Mouse (Mus musculus): ENCODE measurements around the gene Map1s.
A peak's percentile ranks its signal among the peaks of the same experiment; 100 is the strongest.

Gene Map1s

DNA sequence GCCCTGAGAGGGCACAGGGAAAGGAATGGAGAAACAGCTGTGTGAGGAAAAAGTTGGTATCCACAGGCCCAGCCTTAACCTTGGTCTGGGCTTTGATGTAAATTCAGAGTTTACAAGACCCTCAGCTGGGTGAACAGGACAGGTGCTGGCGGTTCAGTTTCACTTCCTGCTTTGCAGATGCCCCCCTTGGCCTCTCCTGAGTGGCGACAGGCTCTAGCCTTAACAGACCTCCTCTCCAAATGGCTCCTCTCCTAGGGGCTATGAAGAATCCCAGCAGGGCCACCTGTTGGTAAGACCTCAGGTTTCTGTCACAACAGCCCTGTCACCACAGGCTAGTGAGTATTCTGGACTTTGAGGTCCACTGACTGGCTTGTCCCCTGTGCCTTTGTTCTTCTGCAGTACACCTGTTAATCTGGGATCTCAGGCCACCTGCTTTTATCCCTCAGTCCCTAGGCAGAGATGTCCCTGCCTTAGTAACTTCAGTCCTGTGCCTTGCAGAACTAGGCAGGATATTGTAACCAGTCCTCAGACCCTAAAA is 7.0 kb upstream of the Map1s start:
- no peak for DNase-seq (ENCODE audit: low read depth)

- no peak for DNase-seq (ENCODE audit: low read depth)
Measured at GRCm38 (mm10) chr8:70899226-70899625, 6.5 kb upstream of the Map1s start.

GRCm38 (mm10) chr8:70900872-70901387 is 4.8 kb upstream of the Map1s start:
- no peak for DNase-seq (ENCODE audit: low read depth)

DNA sequence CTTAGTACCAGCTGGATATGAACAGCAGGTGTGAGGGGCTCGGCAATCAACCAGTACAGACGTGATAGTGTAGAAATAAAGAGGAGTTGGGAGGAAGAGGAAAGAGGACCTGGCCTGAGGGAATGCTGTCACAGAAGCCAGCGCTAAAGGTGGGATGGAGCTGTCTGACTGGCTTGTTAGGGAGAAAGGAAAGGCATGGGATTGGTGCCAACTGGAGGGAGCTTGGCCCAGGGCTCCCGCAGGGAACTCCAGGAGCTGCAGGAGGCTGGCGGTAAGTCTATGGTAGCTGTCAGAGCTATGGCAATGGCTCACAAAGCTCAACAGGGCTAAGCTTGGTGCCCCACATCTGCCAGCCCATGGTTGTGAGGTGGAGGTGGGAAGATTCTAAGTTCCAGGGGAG is 3.5 kb upstream of the Map1s start:
- DNase-seq (ENCODE audit: low read depth): no peak

- DNase-seq (ENCODE audit: low read depth): no peak
Measured at GRCm38 (mm10) chr8:70903112-70903511, 2.6 kb upstream of the Map1s start.

- DNase-seq (ENCODE audit: low read depth): no peak
Measured at GRCm38 (mm10) chr8:70903582-70903981, 2.1 kb upstream of the Map1s start.

- DNase-seq (ENCODE audit: low read depth): no peak
Measured at GRCm38 (mm10) chr8:70904532-70904931, 1.2 kb upstream of the Map1s start.

DNA sequence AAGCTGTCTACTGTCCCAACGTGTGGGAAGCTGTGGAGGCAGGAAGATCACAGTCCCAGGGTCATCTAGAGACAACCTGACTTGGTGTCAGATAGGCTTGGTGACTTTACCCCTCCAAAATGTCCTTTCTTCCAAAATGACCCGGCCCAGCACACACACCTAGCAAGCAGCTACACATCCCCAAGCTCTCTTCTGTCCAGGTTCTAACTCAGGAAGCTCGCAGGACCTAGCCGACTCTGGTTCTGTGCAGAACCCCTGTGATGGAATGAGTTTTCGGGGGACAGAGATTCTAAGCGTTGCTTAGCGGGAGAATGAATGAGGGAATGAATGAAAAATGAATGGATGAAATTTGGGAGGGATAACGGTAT is 285 bp upstream of the Map1s start:
- DNase-seq (ENCODE audit: low read depth): no peak

DNA sequence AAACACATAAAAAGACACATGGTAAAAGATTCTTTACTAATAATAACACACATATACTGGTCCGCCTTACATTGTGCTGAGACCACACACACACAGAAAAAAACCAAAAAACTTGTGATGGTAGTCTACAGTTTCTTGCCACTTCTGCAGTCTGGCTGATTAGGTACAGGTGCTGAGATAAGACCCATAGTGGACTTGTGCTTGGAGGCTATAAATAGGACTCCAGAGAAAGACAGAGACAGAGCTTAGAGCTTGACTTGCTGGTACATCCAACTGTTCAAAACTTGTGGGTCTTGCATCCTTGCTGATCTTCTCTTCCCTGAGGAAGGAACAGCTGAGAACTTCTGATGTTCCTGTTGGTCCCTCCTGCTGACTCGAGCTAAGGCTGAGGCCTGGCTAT is 1.8 kb downstream of the Map1s start:
- no peak for DNase-seq (ENCODE audit: low read depth)

GRCm38 (mm10) chr8:70911596-70911995 is 5.9 kb downstream of the Map1s start:
- no peak for DNase-seq (ENCODE audit: low read depth)

DNA sequence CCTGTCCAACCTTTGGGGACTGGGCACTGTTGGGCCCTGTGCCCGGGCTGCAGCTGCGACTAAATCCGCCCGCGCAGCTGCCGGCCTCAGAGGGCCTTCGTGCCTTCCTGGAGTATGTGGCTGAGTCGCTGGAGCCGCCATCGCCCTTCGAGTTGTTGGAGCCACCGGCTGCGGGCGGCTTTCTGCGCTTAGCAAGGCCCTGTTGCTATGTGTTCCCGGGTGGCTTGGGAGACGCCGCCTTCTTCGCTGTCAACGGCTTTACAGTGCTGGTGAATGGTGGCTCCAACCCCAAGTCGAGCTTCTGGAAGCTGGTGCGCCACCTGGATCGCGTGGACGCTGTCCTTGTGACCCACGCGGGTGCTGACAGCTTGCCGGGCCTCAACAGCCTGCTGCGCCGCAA is 7.2 kb downstream of the Map1s start:
- no peak for DNase-seq (ENCODE audit: low read depth)

DNA sequence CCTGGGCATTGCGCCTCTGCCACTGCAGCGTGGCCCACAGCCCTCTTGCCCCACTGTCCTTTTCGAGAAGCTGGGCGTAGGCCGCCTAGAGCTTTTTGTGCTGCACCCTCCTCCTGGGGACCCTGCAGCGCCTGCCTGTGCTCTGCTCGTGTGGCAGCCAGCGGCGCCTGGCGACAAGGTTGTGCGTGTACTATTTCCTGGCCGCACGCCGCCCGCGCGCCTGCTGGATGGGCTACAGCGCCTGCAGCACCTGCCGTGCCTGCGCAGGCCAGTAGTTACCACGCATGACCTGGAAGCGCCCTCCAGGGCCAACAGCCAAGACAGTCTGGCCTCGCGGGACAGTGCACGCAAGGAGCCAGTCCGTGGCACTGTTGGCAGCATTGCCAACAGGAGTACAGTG is 7.8 kb downstream of the Map1s start:
- no peak for DNase-seq (ENCODE audit: low read depth)

- DNase-seq (ENCODE audit: low read depth): no peak
Measured at GRCm38 (mm10) chr8:70914704-70915103, 9.0 kb downstream of the Map1s start.

DNA sequence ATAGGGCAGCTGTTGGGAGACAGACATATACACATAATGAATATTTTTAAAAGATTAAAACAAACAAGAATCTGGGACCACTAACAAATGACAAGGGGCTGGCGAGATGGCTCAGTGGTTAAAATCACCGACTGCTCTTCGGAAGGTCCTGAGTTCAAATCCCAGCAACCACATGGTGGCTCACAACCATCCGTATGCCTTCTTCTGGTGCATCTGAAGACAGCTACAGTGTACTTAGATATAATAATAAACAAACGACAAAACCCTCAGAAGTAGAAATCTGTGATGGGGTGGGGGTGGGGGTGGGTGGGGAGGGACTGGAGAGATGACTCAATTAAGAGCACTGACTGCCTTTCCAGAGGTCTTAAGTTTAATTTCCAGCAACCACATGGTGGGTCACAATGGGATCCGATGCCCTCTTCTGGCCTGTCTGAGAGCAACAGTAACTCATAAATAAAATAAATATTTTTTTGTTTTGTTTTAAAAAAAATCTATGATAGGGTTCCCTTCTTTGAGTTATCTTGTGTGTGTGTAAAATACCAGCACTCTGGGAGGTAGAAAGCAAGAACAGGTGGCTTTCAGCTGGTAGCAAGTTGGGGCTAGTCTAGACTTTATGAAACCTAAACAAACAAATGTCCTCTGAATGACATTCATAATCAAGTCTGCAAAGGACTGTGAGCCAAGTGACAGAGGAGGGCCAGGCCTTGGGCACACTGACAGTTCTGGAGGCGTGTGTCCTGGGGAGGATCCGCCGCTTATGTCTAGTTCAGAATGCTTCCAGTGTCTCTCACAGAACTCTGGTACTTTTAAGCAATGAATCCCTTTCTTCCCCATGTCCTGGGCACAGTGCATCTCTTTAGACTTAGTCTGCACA is 14.6 kb downstream of the Map1s start:
- DNase-seq (ENCODE audit: low read depth): no peak

DNA sequence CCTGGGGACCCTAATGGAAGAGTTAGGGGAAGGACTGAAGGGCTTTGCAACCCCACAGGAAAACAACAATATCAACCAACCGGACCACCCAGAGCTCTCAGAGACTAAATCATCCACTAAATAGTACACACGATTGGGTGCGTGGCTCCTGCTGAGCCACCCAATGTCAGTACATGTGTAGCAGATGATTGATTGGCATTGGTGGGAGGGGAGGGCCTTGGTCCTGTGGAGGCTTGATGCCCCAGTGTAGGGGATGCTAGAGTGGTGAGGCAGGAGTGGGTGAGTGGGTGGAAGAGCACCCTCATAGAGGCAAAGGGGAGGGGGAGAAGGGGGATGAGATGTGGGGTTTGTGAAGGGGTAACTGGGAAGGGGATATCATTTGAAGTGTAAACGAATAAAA is 18.4 kb downstream of the Map1s start:
- no peak for DNase-seq (ENCODE audit: low read depth)

DNA sequence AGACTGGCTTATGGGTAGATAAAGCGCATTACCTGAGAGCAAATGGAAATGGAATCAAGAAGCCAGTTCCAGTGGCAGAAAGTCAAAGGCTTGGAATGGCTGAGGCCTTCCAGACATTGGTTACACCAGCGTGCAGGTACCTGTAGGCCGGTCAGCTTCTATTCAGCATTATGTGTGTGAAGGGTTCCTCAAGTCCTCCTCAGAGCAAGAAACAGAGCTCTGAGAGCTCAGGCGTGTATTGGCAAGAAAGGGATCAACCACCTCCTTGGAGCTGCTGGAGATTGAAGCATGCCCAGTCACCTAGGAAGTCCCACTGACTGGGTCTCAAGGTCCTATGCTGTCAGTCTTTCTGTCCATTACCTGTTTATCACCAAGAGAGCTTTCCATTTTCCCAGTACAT is 20.0 kb downstream of the Map1s start:
- DNase-seq (ENCODE audit: low read depth): no peak

DNA sequence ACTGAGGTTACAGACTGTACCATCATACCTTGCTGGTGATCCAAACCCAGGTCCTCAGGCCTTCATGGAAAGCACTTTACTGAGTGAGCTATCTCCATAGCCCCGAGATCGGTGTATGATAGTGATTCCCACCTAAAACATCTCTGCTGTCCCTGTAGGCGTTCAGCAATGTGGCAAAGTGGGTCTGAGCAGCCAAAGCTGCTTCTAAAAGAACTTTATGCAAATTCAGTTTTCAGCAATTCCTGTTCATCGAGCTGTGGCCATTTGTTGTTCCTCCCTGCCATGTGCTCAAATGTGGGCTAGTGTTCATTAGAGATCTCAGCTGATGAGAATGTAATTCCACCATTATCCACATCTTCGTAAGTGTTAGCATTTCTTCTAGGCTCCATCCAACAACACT is 20.7 kb downstream of the Map1s start:
- no peak for DNase-seq (ENCODE audit: low read depth)

DNA sequence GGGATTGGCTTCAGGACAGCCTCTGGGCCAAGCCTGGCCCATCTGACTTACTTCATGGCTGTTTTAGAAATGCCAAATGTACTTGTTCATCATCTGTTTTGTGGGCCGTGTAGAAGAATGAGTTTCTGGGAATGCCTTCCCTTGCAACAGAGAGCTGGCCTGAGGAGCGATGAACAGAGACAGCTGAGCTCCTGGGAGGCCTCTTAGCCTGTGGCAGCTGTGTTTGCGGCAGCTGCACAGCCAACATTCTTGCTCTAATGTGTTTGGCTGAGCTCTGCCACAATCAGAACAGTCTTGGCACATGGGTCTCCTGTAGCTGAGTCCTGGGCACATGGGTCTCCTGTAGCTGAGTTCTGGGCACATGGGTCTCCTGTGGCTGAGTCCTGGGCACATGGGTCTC is 22.4 kb downstream of the Map1s start:
- peak; percentile 61 for DNase-seq (ENCODE audit: low read depth)

DNA sequence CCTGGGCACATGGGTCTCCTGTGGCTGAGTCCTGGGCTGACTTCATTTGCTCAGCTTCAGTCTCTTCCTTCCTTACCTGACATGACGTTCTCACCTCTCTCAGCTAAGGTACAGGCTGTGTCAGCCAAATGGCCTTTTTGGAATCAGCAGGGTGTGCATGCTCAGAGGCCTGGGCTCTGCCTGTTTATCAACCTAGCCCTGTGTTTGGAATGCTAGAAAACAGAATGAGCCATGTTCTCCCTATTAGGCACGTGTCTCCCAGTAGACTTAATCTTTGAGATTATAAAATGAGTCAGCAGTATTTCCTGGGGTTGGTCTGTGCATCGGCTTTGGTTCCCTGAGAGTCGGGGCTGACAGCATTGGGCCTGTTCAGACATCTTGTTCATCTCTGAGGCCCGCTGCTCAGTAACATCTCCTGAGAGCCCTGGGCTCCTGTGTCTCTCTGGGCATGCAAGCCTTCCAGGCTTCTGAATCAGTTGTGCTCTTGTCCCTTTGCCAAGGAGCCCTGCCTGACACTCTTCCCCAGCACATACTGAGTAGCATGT is 23.1 kb downstream of the Map1s start:
- DNase-seq (ENCODE audit: low read depth): no peak

DNA sequence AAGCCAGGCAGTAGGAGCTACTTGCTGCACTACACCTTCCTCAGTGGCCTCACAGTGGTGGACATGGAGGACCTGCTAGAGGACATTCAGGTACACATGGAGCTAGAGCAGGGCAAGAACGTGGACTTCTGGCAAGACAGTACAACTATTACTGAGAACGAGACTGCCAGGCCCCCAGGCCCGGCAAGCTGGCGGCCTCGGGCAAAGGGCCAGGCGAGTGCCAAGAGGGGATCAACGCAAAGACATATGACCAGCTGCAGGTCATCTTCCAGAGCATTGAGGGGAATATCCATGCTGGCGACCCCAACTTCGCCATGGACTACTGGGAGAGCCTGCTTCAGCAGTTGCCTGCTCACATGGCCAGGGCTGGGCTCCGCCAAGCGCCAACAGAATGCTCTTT is 26.0 kb downstream of the Map1s start:
- no peak for DNase-seq (ENCODE audit: low read depth)

GRCm38 (mm10) chr8:70933036-70933435 is 27.3 kb downstream of the Map1s start:
- DNase-seq (ENCODE audit: low read depth): no peak

GRCm38 (mm10) chr8:70934786-70935185 is 29.1 kb downstream of the Map1s start:
- peak; percentile 44 for DNase-seq (ENCODE audit: low read depth)

DNA sequence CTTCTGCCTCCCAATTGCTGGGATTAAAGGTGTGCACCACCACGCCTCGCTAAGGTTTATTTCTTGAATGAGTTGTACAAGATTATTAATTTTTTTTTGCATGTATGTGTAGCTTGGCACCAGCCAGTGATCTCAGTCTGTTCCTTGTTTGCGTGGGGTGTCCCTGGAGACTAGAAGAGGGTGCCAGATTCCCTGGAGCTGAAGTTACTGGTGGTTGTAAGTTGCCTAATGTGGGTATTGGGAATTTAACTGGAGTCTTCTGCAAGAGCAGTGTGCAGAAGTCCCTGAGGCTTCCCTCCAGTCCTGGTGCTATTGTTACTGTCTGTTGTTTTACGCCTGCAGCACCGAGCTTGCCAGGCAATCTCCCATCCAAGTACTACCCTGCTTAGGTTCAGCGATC is 31.5 kb downstream of the Map1s start:
- no peak for DNase-seq (ENCODE audit: low read depth)

- no peak for DNase-seq (ENCODE audit: low read depth)
Measured at GRCm38 (mm10) chr8:70941478-70941877, 35.7 kb downstream of the Map1s start.

All from fibroblast of lung, adult 2 months (primary cell).